Mouse (Mus musculus) embryonic facial prominence, embryonic 12.5 days (tissue): Measurements from ENCODE around the gene Ncapd3. TPM values are rescaled to one million over a fixed set of nuclear protein-coding genes. Genes with fewer than 3 reads are reported as not detected.

Source experiments
- ATAC-seq: fragments of 200-750 bp; cut with Nextera tagmentation; 2 replicates; pipeline ENCODE4 v1.8.0; 2017; ENCODE audit not compliant: insufficient number of reproducible peaks, insufficient read depth, low FRiP score, low TSS enrichment
- H3K27ac ChIP-seq: fragments of 300-500 bp; sonication (generic); 2 replicates; pipeline ENCODE4 v1.5.1; 2016; ENCODE audit warnings: mild to moderate bottlenecking
- H3K27me3 ChIP-seq: fragments of 300-500 bp; sonication (generic); 2 replicates; pipeline ENCODE4 v1.6.1; 2016; ENCODE audit warnings: mild to moderate bottlenecking, moderate library complexity
- H3K36me3 ChIP-seq: fragments of 300-500 bp; sonication (generic); 2 replicates; pipeline ENCODE4 v1.6.1; 2016; ENCODE audit warnings: mild to moderate bottlenecking
- H3K4me1 ChIP-seq: fragments of 300-500 bp; sonication (generic); 2 replicates; pipeline ENCODE4 v1.6.1; 2016
- H3K4me2 ChIP-seq: fragments of 300-500 bp; sonication (generic); replicated peaks from 2 replicates; pipeline ENCODE4 v1.6.1; 2016; ENCODE audit warnings: mild to moderate bottlenecking, moderate library complexity
- H3K4me3 ChIP-seq: fragments of 300-500 bp; sonication (generic); 2 replicates; pipeline ENCODE4 v1.5.1; 2016; ENCODE audit warnings: mild to moderate bottlenecking
- H3K9ac ChIP-seq: fragments of 300-500 bp; sonication (generic); 2 replicates; pipeline ENCODE4 v1.6.1; 2016; ENCODE audit warnings: mild to moderate bottlenecking, moderate library complexity
- H3K9me3 ChIP-seq: fragments of 300-500 bp; sonication (generic); 2 replicates; pipeline ENCODE4 v1.6.1; 2016; ENCODE audit warnings: mild to moderate bottlenecking, moderate library complexity
- WGBS: fragments of 180-500 bp; shearing (Covaris S2); methylation state at CpG from one replicate; pipeline ENCODE4 v1.1.7; 2016; 5-methylcytosine and 5-hydroxymethylcytosine counted together
- polyA plus RNA-seq: library from polyadenylated mRNA; unstranded; fragments of >200 nt; fragmentation: Nextera tagmentation; extraction: Ambion mirVana; gene quantifications from 2 replicates; pipeline ENCODE4 v1.2.1, GENCODE M21; 2016

Gene Ncapd3
- polyA plus RNA-seq, 1 experiment from 2014 or later, result 35.6 TPM

DNA sequence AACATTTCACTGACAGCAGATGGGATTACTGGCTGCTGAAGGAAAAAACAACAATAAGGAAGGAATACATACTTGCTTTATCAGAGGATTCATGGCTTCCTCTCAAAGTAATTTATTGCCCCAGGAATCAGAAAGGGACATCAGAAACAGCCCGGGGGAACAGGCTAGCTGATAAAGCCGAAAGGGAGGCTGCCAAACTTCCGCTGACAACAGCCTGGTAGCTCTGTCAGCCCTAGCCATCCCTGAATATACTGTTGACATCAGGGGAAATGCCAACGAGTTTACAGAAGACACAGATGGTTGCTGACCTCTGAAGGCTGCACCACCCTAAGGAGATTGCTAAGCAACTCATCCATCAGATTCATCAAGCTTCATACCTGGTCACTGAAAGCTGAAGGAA lies 98.7 kb downstream of the Ncapd3 start:
- ATAC-seq, result no peak
- WGBS, result 85% methylated on average over 4 of the region's 4 CpGs
- Histone ChIP-seq H3K36me3 (no peaks in the 10 kb centered on the region), H3K9me3 (0 out of 2 replicates have a peak, but pooled peaks cover 5% of the 10 kb centered on the region), H3K27ac (no peak overlapping the region), H3K27me3 (no peaks in the 10 kb centered on the region), H3K4me3 (no peak overlapping the region), H3K4me1 (0 out of 2 replicates have a peak, but pooled peaks cover 3% of the 10 kb centered on the region), H3K9ac (no peak overlapping the region), H3K4me2 (no peak overlapping the region)

DNA sequence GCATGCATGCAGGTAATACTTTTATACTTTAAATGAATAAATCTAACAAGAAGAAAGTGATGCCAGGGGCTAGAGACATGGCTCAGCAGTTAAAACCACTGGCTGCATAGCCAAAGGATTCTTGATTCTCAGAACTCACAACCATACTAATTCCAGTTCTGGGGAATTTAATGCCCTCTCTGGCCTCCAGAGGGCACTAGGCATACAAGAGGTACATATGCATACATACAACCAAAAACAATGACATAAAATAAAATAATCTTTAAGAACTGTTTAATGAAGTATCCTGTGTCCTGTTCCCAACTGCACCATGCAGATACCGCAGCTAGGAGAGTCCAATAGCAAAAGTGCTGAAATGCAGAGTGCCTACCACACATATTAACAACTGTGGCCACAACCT lies 104.4 kb downstream of the Ncapd3 start:
- Histone ChIP-seq H3K4me3 (no peak overlapping the region), H3K9ac (no peak overlapping the region), H3K4me1 (no peaks in the 10 kb centered on the region), H3K27ac (no peak overlapping the region), H3K36me3 (no peaks in the 10 kb centered on the region), H3K9me3 (no peaks in the 10 kb centered on the region), H3K4me2 (no peak overlapping the region), H3K27me3 (no peaks in the 10 kb centered on the region)
- ATAC-seq, result no peak
- 85% methylated on average over 1 of the region's 1 CpGs for WGBS

DNA sequence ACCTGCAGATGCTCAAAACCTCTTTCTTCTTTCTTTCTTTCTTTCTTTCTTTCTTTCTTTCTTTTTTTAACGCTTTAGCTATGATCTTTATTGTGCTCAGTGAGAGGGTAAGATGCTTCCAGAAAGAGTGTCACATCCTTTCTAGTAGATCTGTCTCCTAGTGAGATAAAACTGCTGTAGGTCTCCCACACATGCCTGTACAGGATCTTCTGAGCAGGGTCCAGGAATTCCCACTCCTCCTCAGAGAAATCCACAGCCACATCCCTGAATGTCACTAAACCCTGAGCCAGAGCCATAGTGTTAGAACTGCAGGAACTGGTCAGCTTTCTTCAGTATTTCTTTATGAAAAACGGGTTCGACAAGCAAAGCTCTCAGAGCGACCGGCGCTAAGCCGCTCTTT lies 105.4 kb downstream of the Ncapd3 start:
- no peak overlapping the region for H3K9ac ChIP-seq
- ATAC-seq, result no peak
- H3K4me1 ChIP-seq, result no peaks in the 10 kb centered on the region
- 92% methylated on average over 7 of the region's 7 CpGs for WGBS
- H3K27me3 ChIP-seq, result no peaks in the 10 kb centered on the region
- H3K9me3 ChIP-seq, result no peaks in the 10 kb centered on the region
- no peaks in the 10 kb centered on the region for H3K36me3 ChIP-seq
- H3K4me2 ChIP-seq, result no peak overlapping the region
- H3K27ac ChIP-seq, result no peak overlapping the region
- H3K4me3 ChIP-seq, result no peak overlapping the region

DNA sequence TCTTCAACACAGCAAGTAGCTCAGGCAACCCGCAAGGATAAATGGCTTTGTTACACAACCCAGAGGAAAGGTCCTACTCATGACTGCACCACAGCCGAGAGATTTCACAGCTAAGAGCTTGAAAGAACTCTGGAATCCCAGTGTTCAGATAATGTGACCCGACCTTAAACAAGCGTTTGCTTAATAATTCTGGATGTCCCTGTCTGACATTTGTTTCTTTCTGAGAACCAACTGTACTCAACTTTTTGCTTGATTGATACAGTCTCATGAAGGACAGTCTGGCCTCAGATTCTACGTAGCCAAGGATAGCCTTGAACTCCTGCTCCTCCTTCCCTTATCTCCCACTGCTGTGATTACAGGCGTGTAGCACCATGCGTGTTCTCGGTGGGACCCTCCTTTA lies 106.7 kb downstream of the Ncapd3 start:
- no peak overlapping the region for H3K4me3 ChIP-seq
- no peak for ATAC-seq
- no peak overlapping the region for H3K27ac ChIP-seq
- H3K4me1 ChIP-seq, result no peaks in the 10 kb centered on the region
- no peak overlapping the region for H3K9ac ChIP-seq
- WGBS, result 89% methylated on average over 8 of the region's 8 CpGs
- H3K4me2 ChIP-seq, result no peak overlapping the region
- no peaks in the 10 kb centered on the region for H3K9me3 ChIP-seq
- peaks cover 12% of the 10 kb centered on the region; the same call in 1 of the 2 replicates for H3K36me3 ChIP-seq
- no peaks in the 10 kb centered on the region for H3K27me3 ChIP-seq

DNA sequence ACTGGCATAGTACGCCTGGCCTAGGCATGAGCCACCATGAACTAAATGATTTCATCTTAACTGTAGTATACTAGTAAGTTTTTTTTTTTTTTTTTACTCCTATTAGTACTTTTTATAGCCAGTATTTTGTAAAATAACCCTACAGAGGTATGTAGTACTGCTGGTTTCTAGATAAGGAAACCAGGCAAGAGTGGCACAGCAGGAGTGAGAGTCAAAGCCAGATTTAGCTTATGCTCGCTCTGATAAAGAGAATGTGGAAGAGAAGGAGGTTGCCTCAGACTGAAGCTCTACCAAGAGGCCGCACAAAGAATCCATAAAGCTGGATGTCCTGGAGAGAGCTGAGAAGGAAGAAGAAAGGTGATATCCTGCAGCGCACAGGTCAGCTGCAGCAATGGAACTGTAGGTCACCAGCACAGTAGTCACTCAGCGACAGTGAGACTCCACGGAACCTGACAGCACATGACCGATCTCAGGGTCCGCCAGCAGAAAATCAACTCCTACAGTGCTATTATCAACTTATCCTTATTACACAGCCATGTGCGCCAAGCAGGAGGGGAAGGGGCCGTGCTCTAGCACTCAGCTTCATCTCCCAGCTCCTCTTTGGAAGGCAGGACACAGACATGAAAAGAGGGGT lies 110.6 kb downstream of the Ncapd3 start:
- no peak overlapping the region for H3K4me3 ChIP-seq
- ATAC-seq, result no peak
- H3K27ac ChIP-seq, result no peak overlapping the region
- no peak overlapping the region for H3K4me2 ChIP-seq
- H3K9ac ChIP-seq, result no peak overlapping the region
- H3K36me3 ChIP-seq, result peaks cover 14% of the 10 kb centered on the region; the same call in 1 of the 2 replicates
- no peaks in the 10 kb centered on the region for H3K4me1 ChIP-seq
- WGBS, result 96% methylated on average over 10 of the region's 10 CpGs
- H3K27me3 ChIP-seq, result no peaks in the 10 kb centered on the region
- no peaks in the 10 kb centered on the region for H3K9me3 ChIP-seq

DNA sequence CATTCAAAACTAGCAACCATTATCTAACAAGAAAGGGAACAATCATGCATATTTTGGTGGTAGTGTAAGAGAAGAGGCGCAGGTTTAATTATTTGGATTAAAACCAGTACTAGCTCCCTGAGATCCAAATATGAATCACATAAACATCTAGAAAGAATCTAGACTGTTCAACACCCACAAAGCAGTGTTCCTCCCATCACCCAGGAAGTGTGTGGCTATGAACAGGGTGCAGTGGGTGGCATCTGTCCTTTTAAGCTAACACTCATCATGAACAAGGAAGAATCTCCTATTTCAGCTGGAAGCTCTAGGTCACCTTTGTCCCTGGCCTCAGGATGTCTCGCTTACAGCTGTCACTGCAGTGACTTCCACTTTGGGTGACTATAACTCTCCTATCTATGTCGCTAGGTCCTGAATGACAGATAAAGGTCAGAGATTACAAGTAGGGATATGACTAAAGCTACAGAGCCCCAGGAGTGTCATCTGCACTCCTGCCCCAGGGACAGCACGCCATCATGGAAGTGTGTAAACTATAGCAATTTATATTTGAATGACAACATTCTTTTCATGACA lies 114.4 kb downstream of the Ncapd3 start:
- no peak for ATAC-seq
- Histone ChIP-seq H3K27me3 (no peaks in the 10 kb centered on the region), H3K36me3 (peaks cover 14% of the 10 kb centered on the region; the same call in 1 of the 2 replicates), H3K9ac (no peak overlapping the region), H3K4me3 (no peak overlapping the region), H3K27ac (no peak overlapping the region), H3K9me3 (no peaks in the 10 kb centered on the region), H3K4me2 (no peak overlapping the region), H3K4me1 (peaks cover 11% of the 10 kb centered on the region)
- 80% methylated on average over 4 of the region's 4 CpGs for WGBS

Other genes with a start within 250 kb of the Ncapd3 start
- 3.6 and 5.7 TPM in 2 replicates for gene Glb1l2, start 223.7 kb upstream of the Ncapd3 start, polyA plus RNA-seq
- not detected in 2 replicates for gene Glb1l3, start 169.3 kb upstream of the Ncapd3 start, polyA plus RNA-seq
- not detected in 2 replicates for gene Gm1110, start 107.1 kb upstream of the Ncapd3 start, polyA plus RNA-seq
- 45.8 and 49.8 TPM in 2 replicates for gene Acad8, start 30.6 kb upstream of the Ncapd3 start, polyA plus RNA-seq
- gene Thyn1, start 30.5 kb upstream of the Ncapd3 start, polyA plus RNA-seq, result 151 and 155 TPM in 2 replicates
- gene Vps26b, start 110 bp upstream of the Ncapd3 start, polyA plus RNA-seq, result 47.6 and 49.3 TPM in 2 replicates
- 111 and 120 TPM in 2 replicates for gene Jam3, start 125.2 kb downstream of the Ncapd3 start, polyA plus RNA-seq